ENCODE assay signal across 11 mouse cellular contexts in genomic region chr7:142516221-142516978, GRCm38 (mm10). TPM values are rescaled to one million over a fixed set of nuclear protein-coding genes. Genes with fewer than 3 reads are reported as not detected.
DNase-seq lines count a peak whose midpoint lies in the region; ATAC-seq lines count a peak whose summit lies in the region.
"Had no signal": no experiment of that assay in that cellular context is flagged by ENCODE, and none has a peak within 500 bp of the region (broad histone marks: within the 10 kb centered on the region; RNA-seq: fewer than 3 reads in every experiment).

No protein-coding gene starts in this region.

- H3K4me1 ChIP-seq in lung, embryonic 15.5 days: peaks cover 25% of the 10 kb centered on the region
- H3K4me1 ChIP-seq in limb, embryonic 15.5 days: peaks cover 28% of the 10 kb centered on the region
- peaks cover 33% of the 10 kb centered on the region for H3K4me1 ChIP-seq in stomach, embryonic 16.5 days (ENCODE audit: control insufficient read depth, insufficient read depth, low read length)

- 30% methylated on average over 21 of the region's 21 CpGs for WGBS in lung, embryonic 15.5 days
- 27% methylated on average over 21 of the region's 21 CpGs for WGBS in limb, embryonic 15.5 days
- WGBS in stomach, embryonic 16.5 days: 28% methylated on average over 21 of the region's 21 CpGs

- ATAC-seq in lung, embryonic 15.5 days (ENCODE audit: borderline replicate concordance, extremely low read depth, low FRiP score, low TSS enrichment): peak; percentile 88
- peak; percentile 85 for ATAC-seq in limb, embryonic 15.5 days (ENCODE audit: insufficient number of reproducible peaks, low FRiP score, low TSS enrichment, low read depth)
- peak; percentile 83 for ATAC-seq in stomach, embryonic 16.5 days (ENCODE audit: insufficient read depth, low FRiP score)
- no peak for ATAC-seq in granulocyte monocyte progenitor cell, adult 5-6 weeks (replicated peaks; ENCODE audit: poor library complexity, severe bottlenecking)

- peak overlapping the region; percentile 33 for H3K4me2 ChIP-seq in lung, embryonic 15.5 days
- 0 out of 2 replicates have a peak overlapping the region, but pooled peaks have one; percentile 19 for H3K4me2 ChIP-seq in limb, embryonic 15.5 days
- H3K4me2 ChIP-seq in stomach, embryonic 16.5 days (ENCODE audit: low read depth, low read length): peak overlapping the region; percentile 36

- H3K27me3 ChIP-seq in lung, embryonic 15.5 days: no peaks in the 10 kb centered on the region
- H3K27me3 ChIP-seq in limb, embryonic 15.5 days: no peaks in the 10 kb centered on the region
- no peaks in the 10 kb centered on the region for H3K27me3 ChIP-seq in stomach, embryonic 16.5 days (ENCODE audit: control insufficient read depth, insufficient read depth, low read length)

- peak overlapping the region; percentile 19; the same call in 1 of the 2 replicates for H3K9ac ChIP-seq in lung, embryonic 15.5 days
- H3K9ac ChIP-seq in limb, embryonic 15.5 days: no peak overlapping the region
- H3K9ac ChIP-seq in stomach, embryonic 16.5 days (ENCODE audit: low read length): peak overlapping the region; percentile 55

- no peak overlapping the region for H3K4me3 ChIP-seq in lung, embryonic 15.5 days
- H3K4me3 ChIP-seq in limb, embryonic 15.5 days: no peak overlapping the region
- H3K4me3 ChIP-seq in stomach, embryonic 16.5 days (replicated peaks; ENCODE audit: low read length): no peak overlapping the region

- H3K36me3 ChIP-seq in lung, embryonic 15.5 days: no peaks in the 10 kb centered on the region
- H3K36me3 ChIP-seq in limb, embryonic 15.5 days: no peaks in the 10 kb centered on the region
- H3K36me3 ChIP-seq in stomach, embryonic 16.5 days (ENCODE audit: control insufficient read depth, insufficient read depth, low read length): no peaks in the 10 kb centered on the region

- H3K9me3 ChIP-seq in lung, embryonic 15.5 days: no peaks in the 10 kb centered on the region
- H3K9me3 ChIP-seq in limb, embryonic 15.5 days: no peaks in the 10 kb centered on the region
- H3K9me3 ChIP-seq in stomach, embryonic 16.5 days (replicated peaks; ENCODE audit: control insufficient read depth, low read length): no peaks in the 10 kb centered on the region

- peak; percentile 74 for DNase-seq in embryo, embryonic 11 days
- DNase-seq in embryo, embryonic 10.5 days (ENCODE audit: low spot score): no peak
- DNase-seq in lung, postnatal 25 days (ENCODE audit: low spot score): no peak
- DNase-seq in urinary bladder, postnatal 4 days (ENCODE audit: low spot score in 2 of 2): no peak
- DNase-seq: cerebellum, postnatal 36 days; kidney, adult 11 months; thymus, postnatal 36 days had no signal

- H3K27ac ChIP-seq in lung, embryonic 15.5 days: peak overlapping the region; percentile 81
- H3K27ac ChIP-seq in limb, embryonic 15.5 days: peak overlapping the region; percentile 95
- H3K27ac ChIP-seq in stomach, embryonic 16.5 days (ENCODE audit: low read length): peak overlapping the region; percentile 90

RNA-seq across cellular contexts. Expression of gene Mrpl23, which starts 16.1 kb away (rescaled TPM):
- 22.8 and 28.3 TPM in 2 replicates for polyA plus RNA-seq in lung, embryonic 15.5 days (2015; fragmentation: Nextera tagmentation; extraction: Ambion mirVana)
- 28.8 and 30.5 TPM in 2 replicates for polyA plus RNA-seq in limb, embryonic 15.5 days (2015; fragmentation: Nextera tagmentation; extraction: Ambion mirVana)
- polyA plus RNA-seq in stomach, embryonic 16.5 days (2015; fragmentation: Nextera tagmentation; extraction: Ambion mirVana): 16.2 and 30.7 TPM in 2 replicates
- total RNA-seq in granulocyte monocyte progenitor cell, adult 5-6 weeks (2014; fragmentation: Nextera tagmentation): 20.4 and 53.9 TPM in 2 replicates
- 0.31 and 39.0 TPM in 2 replicates for total RNA-seq in granulocyte monocyte progenitor cell, adult 5-6 weeks (2017)

RNA-seq across cellular contexts. Expression of gene Tnnt3, which starts 17.8 kb away (rescaled TPM):
- polyA plus RNA-seq in lung, embryonic 15.5 days (2015; fragmentation: Nextera tagmentation; extraction: Ambion mirVana): 2.5 and 5.1 TPM in 2 replicates
- polyA plus RNA-seq in limb, embryonic 15.5 days (2015; fragmentation: Nextera tagmentation; extraction: Ambion mirVana): 154 and 517 TPM in 2 replicates
- 12.0 and 208 TPM in 2 replicates for polyA plus RNA-seq in stomach, embryonic 16.5 days (2015; fragmentation: Nextera tagmentation; extraction: Ambion mirVana)
- not detected in 2 replicates for total RNA-seq in granulocyte monocyte progenitor cell, adult 5-6 weeks (2014; fragmentation: Nextera tagmentation)
- total RNA-seq in granulocyte monocyte progenitor cell, adult 5-6 weeks (2017): not detected in 2 replicates

RNA-seq across cellular contexts. Expression of gene Lsp1, which starts 55.8 kb away (rescaled TPM):
- 125 and 130 TPM in 2 replicates for polyA plus RNA-seq in lung, embryonic 15.5 days (2015; fragmentation: Nextera tagmentation; extraction: Ambion mirVana)
- 57.3 and 63.3 TPM in 2 replicates for polyA plus RNA-seq in limb, embryonic 15.5 days (2015; fragmentation: Nextera tagmentation; extraction: Ambion mirVana)
- 216 and 235 TPM in 2 replicates for polyA plus RNA-seq in stomach, embryonic 16.5 days (2015; fragmentation: Nextera tagmentation; extraction: Ambion mirVana)
- total RNA-seq in granulocyte monocyte progenitor cell, adult 5-6 weeks (2014; fragmentation: Nextera tagmentation): 41.4 and 58.5 TPM in 2 replicates
- total RNA-seq in granulocyte monocyte progenitor cell, adult 5-6 weeks (2017): 50.3 and 51.9 TPM in 2 replicates
